Mouse (Mus musculus): Measurements from ENCODE around the gene Syp.

The Syp gene

GRCm38 (mm10) chrX:7638401-7639091 lies at the start of gene Syp:
TSS of gene Syp (plus strand) at chrX:7638471.
- peak; percentile 75 for DNase-seq (ENCODE audit: low spot score in 2 of 2)

DNA sequence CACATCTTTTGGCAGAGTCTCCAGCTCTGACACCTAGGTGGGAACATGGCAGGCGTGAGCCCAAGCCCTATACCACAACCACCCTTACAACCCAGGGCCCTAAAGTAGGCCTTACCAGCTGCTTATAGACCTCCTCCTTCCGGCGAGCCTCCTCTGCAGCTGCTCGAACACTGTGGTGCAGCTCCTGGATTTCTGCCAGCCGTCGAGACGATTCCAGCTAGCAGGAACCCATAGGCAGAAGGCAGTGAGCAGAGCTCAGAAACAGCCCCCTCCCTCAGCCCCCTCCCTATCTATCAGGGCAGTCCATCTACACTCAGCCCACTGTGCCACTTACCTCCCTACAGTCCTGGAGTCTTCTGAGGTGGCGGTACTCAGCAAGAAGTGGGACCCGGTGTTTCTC lies 42.9 kb upstream of the Syp start:
- DNase-seq (ENCODE audit: low spot score in 2 of 2), result no peak

- no peak for DNase-seq (ENCODE audit: low spot score in 2 of 2)
These were observed 34.3 kb upstream of the Syp start for GRCm38 (mm10) chrX:7604004-7604403.

DNA sequence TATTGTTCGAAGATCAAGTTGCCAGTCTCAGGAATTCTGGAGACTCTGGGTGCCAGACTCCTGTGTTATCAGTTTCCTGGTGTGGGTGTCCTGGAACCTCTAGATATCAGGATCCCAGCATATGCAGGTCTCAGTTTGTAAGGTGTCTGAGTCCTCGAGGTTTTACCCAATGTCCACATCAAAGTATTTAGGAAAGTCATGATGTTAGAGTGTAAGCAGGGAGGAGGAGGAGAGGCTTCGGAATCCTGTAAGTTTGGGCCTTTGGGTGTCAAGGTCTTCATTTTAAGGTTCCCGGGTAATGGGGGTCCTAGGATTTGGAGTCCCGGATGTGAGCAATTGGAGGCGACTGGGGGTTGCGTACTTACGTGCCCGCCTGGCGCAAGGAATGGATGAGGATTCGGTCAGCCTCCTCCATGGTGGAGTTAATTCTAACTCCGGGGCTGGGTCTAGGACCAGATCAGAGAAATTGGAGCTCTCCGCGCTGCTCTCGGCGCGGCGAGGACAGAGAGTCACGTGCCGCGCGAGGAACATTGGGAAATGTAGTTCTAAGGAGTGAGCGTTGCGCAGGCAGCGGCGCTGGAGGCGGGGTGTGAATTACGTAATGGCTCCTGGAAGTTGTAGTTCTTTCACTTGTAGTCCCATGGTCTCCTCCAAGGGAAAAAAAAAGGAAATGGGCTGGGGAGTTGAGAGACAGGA lies 33.2 kb upstream of the Syp start, which contains the start of gene Ccdc22:
Ccdc22 (minus strand) TSS at position 639 of the 696 bp plus-strand sequence.
- DNase-seq (ENCODE audit: low spot score in 2 of 2), result peak; percentile 71 to 77

- no peak for DNase-seq (ENCODE audit: low spot score in 2 of 2)
These were observed 32.7 kb upstream of the Syp start for GRCm38 (mm10) chrX:7605575-7605941.

DNA sequence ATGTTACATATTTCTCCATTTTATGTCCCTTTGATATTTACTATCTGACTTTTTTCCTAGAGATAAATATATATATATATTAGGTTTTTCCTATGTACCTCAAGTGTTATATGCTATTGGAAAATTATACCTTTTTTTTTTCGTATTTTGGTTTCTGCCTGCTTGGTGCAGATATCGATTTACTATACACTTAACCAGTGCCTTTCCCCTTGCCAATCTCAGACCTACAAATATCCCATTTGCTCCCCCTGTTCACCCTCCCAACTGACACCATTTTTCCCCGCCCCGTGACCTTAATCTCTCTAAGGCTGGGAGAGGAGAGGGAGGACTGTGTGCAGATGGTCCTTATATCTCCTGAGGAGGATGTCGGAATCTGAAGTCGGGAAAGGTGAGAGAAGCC lies 31.5 kb upstream of the Syp start, which contains the start of gene Cacna1f:
Cacna1f (plus strand) TSS at position 301 of the 400 bp plus-strand sequence.
- DNase-seq (ENCODE audit: low spot score in 2 of 2), result no peak

GRCm38 (mm10) chrX:7610035-7610434 lies 28.2 kb upstream of the Syp start:
- DNase-seq (ENCODE audit: low spot score in 2 of 2), result no peak

- DNase-seq (ENCODE audit: low spot score in 2 of 2), result peak in 1 of 2 experiments; percentile 11
These were observed 27.6 kb upstream of the Syp start for GRCm38 (mm10) chrX:7610536-7611258.

DNA sequence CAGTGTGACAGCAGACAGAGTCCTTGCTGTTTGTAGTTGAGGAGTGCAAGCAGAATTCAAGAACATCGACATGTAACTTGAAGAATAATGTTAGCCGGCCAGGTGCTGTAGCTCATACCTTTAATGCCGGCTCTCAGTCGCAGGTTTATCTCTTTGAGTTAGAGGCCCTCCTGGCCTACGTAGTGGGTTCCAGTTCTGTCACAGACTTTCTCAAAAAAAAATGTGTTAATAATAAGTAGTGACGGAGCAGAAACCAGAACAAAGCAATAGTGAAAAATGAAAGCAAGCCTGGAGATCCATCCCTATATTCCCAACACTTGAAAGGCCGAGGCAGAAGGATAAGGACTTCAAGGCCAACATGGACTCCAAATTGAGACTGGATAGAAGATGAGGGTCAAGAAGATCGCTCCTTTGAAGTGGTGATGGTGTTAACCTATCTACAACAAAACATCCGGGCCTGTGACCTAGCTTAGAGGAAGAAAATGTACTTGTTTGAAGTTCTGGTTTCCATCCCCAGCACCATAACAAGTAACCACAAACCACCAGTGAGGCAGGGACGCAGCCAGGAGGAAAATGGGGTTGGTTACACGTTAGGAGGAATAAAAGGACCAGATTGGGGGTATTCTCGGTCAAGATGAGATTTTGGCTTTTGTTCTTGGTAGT lies 20.3 kb upstream of the Syp start:
- DNase-seq (ENCODE audit: low spot score in 2 of 2), result no peak

DNA sequence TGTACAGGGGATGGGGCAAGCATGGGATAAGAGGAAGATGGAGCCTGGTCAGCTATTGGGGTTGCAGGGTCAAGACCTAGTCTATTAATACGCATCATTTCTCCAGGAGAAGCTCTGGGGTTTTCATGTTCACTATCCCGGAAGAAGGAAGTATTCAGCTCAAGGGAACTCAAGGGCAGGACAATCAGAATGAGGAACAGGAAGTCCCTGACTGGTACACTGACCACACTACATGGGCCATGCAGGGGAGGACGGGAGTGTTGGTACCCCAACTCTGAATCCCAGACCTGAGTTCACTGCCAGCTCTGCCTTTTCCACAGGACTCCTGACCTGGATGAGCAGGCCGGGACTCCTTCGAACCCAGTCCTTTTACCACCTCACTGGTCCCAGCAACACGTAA lies 5.7 kb upstream of the Syp start:
- DNase-seq (ENCODE audit: low spot score in 2 of 2), result no peak

DNA sequence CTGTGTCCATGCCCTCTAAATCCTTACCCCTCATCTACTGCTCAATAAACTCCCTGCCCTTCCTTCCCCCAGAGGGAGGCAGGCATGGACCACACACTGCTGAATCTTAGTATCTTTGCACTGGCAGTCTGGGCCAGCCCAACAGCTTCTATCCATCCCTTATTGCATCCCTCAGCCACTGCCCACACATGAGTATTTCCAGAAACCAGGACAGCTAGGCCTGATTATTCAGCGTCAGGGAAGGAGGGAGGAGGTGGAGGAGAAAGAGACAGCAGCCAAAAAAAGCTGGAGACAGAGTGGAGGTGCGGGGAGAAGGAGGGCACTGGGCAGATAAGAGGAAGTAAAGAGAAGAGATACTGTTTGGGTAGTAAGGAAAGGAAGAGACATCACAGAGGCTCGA lies 3.2 kb upstream of the Syp start:
- DNase-seq (ENCODE audit: low spot score in 2 of 2), result no peak

DNA sequence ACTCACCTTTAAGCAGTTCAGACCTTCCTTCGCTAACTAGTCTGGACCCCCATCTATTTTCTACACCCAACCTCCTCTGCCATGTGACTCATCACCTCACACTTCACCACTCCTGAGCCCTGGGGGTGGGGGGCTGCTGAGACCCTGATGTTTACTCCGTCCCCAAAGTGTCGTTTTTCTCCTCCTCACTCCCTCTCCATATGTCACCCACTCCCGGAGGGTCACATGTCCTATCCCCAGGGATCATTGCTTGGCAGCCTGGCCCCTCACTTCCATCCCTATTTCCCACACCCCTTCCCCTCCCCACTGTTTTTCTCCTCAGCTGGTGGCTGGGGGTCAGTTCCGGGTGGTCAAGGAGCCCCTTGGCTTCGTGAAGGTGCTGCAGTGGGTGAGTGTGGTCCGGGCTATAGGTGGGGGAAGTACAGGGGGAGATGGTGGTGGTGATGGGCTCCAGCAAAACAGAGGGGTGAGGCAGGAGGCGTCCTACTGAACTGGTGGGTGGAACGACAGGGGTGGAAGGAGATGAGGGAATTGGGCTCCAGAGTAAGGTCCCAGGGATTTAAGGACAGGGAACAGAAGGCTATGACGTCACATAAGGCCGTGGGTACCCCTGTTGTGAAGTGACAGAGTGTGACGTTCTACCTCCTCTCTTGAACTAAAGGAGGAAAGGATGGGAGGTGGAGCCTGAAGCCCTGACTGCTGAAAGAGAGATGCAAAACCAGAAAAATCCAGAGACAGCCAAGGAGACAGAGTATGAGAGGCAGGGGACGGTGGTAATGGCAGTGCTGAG lies 1.5 kb downstream of the Syp start:
- no peak for DNase-seq (ENCODE audit: low spot score in 2 of 2)

GRCm38 (mm10) chrX:7640785-7641184 lies 2.5 kb downstream of the Syp start:
- no peak for DNase-seq (ENCODE audit: low spot score in 2 of 2)

GRCm38 (mm10) chrX:7645349-7645748 lies 7.1 kb downstream of the Syp start:
- DNase-seq (ENCODE audit: low spot score in 2 of 2), result peak; percentile 57 to 73

DNA sequence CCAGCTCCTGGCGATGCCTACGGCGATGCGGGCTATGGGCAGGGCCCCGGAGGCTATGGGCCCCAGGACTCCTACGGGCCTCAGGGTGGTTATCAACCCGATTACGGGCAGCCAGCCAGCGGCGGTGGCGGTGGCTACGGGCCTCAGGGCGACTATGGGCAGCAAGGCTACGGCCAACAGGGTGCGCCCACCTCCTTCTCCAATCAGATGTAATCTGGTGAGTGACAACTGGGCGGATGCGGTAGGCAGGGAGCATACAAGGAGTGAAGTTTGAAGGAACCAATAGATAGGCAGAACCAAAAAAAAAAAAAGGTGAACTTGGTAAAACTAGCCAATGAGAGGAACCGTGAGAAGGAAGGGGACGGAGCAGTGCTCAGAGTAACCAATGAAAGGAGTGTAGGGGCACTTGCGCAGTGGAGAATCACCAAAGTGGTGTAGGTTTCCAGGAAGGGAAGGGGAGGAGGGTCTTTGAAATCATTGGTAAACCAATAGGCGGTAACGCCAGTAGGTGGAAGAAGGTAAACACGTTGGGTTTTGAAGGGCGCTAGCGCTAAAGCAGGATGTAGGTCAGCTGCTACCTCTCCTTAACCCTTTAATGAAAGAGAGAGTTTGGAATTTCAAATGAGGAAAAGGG lies 10.5 kb downstream of the Syp start:
- peak; percentile 50 to 74 for DNase-seq (ENCODE audit: low spot score in 2 of 2)

GRCm38 (mm10) chrX:7657221-7657639 lies 19.0 kb downstream of the Syp start, which contains the start of gene Prickle3:
TSS of gene Prickle3 (plus strand) at chrX:7657260.
- DNase-seq (ENCODE audit: low spot score in 2 of 2), result no peak

DNA sequence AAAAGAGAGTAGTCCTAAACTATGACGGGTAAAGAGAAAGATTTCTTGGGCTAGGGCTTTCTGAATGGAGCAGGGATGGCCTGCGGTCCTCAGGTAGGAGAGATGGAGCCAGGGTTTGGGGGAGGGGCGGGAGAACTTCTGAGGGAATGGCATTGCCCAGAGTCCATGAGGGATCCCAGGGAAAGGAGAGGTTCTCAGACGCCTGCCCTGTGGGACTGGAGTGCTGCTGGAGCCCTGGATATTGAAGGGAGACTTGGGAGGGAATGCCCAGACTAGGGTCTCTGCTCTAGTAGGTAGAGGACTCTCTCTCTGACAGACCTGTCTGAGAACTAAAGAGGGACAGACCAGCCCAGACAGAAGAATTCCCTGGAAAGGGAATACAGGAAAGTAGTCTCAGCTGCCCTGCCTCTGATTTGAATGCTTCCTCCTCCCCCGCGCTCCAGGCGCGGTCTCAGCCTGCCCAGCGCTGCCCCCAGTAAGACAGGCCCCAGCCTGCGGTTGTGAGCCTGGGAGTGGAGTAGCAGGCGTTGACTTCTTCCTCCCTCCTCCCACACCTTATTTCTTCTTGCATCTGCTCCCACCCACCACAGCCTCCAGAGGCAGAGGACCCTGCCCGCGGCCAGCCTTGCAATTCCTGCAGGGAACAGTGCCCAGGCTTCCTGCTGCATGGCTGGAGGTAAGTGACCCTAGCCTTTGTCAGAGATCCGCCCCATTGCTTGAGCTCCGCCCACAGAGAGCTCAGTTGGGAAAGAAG lies 19.9 kb downstream of the Syp start:
- no peak for DNase-seq (ENCODE audit: low spot score in 2 of 2)

DNA sequence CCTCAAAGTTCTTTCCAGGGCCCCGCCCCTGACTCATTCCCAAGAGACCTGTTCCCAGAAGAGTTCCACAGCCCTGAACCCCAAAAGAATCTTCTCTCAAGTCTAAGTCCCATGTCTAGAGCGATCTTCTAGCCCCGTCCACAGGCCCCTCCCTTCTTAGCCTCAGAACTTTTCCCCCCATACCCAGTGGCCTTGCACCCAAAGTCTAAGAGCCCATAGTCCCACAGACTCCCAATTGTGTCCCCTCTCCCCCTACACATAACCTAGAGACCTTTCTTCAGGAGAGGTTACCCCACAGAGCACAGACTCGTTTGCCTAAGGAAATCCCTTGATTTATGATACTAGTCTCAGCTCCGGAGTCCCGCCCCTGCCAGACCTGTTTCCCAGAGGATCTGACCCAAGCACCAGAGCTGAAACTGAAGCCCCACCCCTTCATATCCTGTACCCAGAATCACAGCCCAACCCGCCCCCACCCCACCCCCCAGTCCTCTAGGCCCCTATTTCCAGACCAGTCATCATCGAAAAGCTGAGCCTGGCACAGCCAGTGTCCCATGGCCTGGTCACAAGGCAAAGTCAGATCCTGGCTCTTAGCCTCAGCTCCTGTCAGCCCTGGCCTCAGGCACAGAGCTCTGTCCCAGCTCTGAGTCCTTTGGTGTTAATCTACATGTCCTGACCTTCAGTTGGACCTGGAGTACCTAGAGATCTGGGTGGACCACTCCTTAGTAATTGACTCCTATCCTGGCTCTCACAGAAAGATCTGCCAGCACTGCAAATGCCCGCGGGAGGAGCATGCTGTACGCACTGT lies 20.7 kb downstream of the Syp start:
- DNase-seq (ENCODE audit: low spot score in 2 of 2), result no peak

DNA sequence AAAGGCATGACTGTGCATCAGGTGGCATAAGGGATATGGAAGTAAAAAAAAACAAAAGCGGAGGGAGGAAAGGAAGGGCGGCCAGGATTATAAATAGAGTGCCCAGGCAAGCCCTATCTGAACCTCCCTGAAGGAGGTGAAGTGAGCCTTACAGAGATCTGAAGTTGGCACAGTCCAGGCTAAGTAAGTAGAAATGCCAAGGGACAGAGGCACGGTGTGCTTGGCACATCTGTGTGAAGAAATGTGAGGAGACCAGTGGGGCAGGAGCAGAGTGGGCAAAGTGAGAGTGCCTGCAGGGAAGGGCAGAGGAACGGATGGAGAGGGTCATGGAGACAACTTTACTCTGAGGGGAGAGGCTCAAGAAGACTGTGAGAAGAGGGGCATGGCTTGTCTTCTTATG lies 22.8 kb downstream of the Syp start:
- no peak for DNase-seq (ENCODE audit: low spot score in 2 of 2)

All from frontal cortex, postnatal 14 days (tissue).